Mouse (Mus musculus) right cerebral cortex, postnatal 14 days (tissue): ENCODE results near the gene Tmem192.
"Not testable (repeated sequence)": the region's sequence is repeated elsewhere in the genome, so short reads cannot be mapped to it uniquely, and the experiment has no call there.

Experiments used
- DNase-seq: peaks from one replicate; pipeline ENCODE4 v3.0.0; 2022

Gene Tmem192

GRCm38 (mm10) chr8:64983150-64983897, 36.3 kb downstream of the Tmem192 start:
- no peak for DNase-seq

DNA sequence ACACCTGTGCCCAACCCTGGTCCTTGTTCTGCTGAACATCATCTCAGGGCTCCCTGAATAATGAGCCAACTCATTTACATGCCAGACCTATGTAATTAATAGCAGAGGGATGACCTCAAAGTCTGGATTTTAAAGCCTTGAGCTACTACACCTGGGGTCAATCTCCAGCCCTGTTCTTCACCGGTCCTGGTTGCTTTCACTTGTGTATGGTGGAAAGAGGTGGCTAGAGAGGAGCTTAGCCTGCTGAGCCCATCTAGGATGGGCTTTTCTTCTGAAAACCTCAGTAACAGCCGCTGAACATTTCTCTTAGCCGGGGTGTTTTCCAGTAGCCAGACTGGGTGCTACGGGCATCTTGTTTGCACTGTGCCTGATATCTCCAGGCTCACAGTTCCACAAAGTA, 40.7 kb downstream of the Tmem192 start, which contains the start of gene Trim75:
Gene Trim75 (minus strand): TSS at position 101 of the 400 bp plus-strand sequence.
- DNase-seq, result no peak

DNA sequence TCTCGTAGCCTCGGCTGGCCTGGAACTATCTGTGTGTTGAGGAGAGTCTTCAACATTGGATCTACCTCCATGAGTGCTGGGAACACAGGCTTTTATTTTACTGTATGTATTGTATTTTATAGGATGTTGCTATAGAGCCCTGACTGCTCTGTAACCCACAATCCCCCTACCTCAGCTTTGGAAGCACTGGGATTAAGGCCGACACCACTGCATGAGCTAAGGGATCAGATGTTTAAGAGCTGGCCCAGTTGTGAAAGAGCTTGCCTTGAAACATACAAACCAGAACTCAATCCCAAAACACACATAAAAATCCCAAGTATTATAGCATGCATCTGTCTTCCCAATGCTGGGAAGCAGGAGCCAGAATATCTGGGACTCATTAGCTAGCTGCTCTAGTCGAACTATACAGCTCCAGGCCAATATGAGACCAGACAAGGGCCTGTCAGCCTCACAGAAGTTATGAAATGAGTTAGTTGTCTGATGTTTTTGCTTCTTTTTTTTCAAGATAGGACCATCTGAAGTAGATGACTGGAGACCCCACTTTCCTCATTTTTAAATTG, 51.9 kb downstream of the Tmem192 start:
- no peak for DNase-seq

GRCm38 (mm10) chr8:65007616-65008015, 60.6 kb downstream of the Tmem192 start:
- not testable (repeated sequence) for DNase-seq

GRCm38 (mm10) chr8:65018423-65018822, 71.4 kb downstream of the Tmem192 start, which contains the start of the genes Trim61 and Trim60:
Gene Trim61 (minus strand): TSS chr8:65018523.
Gene Trim60 (minus strand): TSS chr8:65018584.
- DNase-seq, result no peak
